Mouse (Mus musculus) kidney, embryonic 16.5 days (tissue): ENCODE measurements around the gene Gm28539. TPM values are rescaled to one million over a fixed set of nuclear protein-coding genes. Genes with fewer than 3 reads are reported as not detected.
"Not testable (repeated sequence)": the region's sequence is repeated elsewhere in the genome, so short reads cannot be mapped to it uniquely, and the experiment has no call there.

Experiments used
- ATAC-seq: fragments of 200-750 bp; cut with Nextera tagmentation; 2 replicates; pipeline ENCODE4 v1.8.0; 2017; ENCODE audit warnings: moderate TSS enrichment; ENCODE audit not compliant: low FRiP score, low TSS enrichment
- H3K27ac ChIP-seq: fragments of 300-500 bp; sonication (generic); 2 replicates; pipeline ENCODE4 v1.5.1; 2014; ENCODE audit warnings: low read length
- H3K27me3 ChIP-seq: fragments of 300-500 bp; sonication (generic); 2 replicates; pipeline ENCODE4 v1.6.1; 2014; ENCODE audit warnings: low read length, control low read depth, mixed read lengths; ENCODE audit not compliant: insufficient read depth
- H3K36me3 ChIP-seq: fragments of 300-500 bp; sonication (generic); 2 replicates; pipeline ENCODE4 v1.6.1; 2014; ENCODE audit warnings: low read length, control low read depth, mixed read lengths; ENCODE audit not compliant: insufficient read depth
- H3K4me1 ChIP-seq: fragments of 300-500 bp; sonication (generic); 2 replicates; pipeline ENCODE4 v1.6.1; 2014; ENCODE audit warnings: low read length, control low read depth, mixed read lengths; ENCODE audit not compliant: insufficient read depth
- H3K4me2 ChIP-seq: fragments of 300-500 bp; sonication (generic); replicated peaks from 2 replicates; pipeline ENCODE4 v1.6.1; 2014; ENCODE audit warnings: low read depth, low read length
- H3K4me3 ChIP-seq: fragments of 300-500 bp; sonication (generic); 2 replicates; pipeline ENCODE4 v1.5.1; 2014; ENCODE audit warnings: mild to moderate bottlenecking, low read length
- H3K9ac ChIP-seq: fragments of 300-500 bp; sonication (generic); replicated peaks from 2 replicates; pipeline ENCODE4 v1.6.1; 2014; ENCODE audit warnings: low read length
- H3K9me3 ChIP-seq: fragments of 300-500 bp; sonication (generic); 2 replicates; pipeline ENCODE4 v1.6.1; 2016; ENCODE audit warnings: low read length, control low read depth
- WGBS: fragments of 180-500 bp; shearing (Covaris S2); extraction: QIAGEN DNeasy Blood & Tissue Kit; methylation state at CpG from one replicate; pipeline ENCODE4 v1.1.7; 2014; 5-methylcytosine and 5-hydroxymethylcytosine counted together
- polyA plus RNA-seq: library from polyadenylated mRNA; unstranded; fragments of >200 nt; fragmentation: Nextera tagmentation; extraction: Ambion mirVana; gene quantifications from 2 replicates; pipeline ENCODE4 v1.2.1, GENCODE M21; 2015

Gm28539 gene
- polyA plus RNA-seq, 1 experiment from 2014 or later, result not detected

DNA sequence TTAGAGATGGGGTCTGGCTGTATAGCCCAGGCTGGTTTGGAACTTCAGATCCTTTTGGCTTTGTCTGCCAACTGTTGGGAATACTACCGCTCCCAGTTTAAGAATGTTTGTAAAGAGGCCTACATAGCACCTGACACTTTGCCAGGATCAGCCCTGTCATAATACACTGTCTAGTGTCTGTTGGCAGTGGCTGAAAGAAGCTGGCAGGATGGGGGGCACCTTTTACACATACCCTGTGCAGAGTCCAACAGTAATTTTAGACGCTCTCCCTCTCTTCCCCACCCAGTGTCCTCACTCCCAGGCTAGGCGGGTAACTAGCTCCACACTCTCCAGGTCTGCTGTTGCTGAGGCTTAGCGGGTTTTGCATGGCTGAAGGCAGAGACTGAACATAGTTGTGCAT lies 2.0 kb downstream of the Gm28539 start:
- H3K4me1 ChIP-seq, result 0 out of 2 replicates have a peak, but pooled peaks cover 4% of the 10 kb centered on the region
- H3K9me3 ChIP-seq, result no peaks in the 10 kb centered on the region
- WGBS, result 93% methylated on average over 4 of the region's 4 CpGs
- peaks cover 26% of the 10 kb centered on the region for H3K36me3 ChIP-seq
- no peaks in the 10 kb centered on the region for H3K27me3 ChIP-seq
- H3K27ac ChIP-seq, result no peak overlapping the region
- H3K4me3 ChIP-seq, result no peak overlapping the region
- no peak for ATAC-seq
- no peak overlapping the region for H3K9ac ChIP-seq
- no peak overlapping the region for H3K4me2 ChIP-seq

DNA sequence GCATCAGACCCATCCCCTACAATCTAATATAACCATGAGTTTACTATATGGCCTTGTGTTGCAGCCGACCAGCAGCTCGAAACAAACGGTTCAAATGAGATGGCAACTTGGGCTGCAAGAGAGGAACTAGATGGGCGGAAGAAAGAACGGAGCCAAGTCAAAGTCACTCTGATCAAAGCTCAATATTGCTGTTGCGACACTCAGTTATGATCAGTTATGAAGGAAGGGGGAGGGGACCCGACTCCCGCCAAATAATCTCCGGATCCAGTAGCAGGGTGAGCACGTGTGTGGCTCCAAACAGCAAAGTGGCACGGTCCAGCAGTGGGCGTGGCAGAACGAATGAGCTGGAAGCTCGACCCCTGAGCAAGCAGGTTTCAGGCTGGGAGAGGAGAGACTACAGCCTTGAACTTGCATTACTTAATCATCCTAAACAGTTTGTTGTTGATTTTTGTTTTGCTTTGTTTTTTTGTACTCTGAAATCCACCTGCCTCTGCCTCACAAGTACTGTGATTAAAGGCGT lies 10.0 kb downstream of the Gm28539 start:
- no peak for ATAC-seq
- Histone ChIP-seq H3K9ac (no peak overlapping the region), H3K9me3 (peaks cover 5% of the 10 kb centered on the region; the same call in 1 of the 2 replicates), H3K4me1 (no peaks in the 10 kb centered on the region), H3K36me3 (no peaks in the 10 kb centered on the region), H3K4me2 (no peak overlapping the region), H3K27me3 (no peaks in the 10 kb centered on the region), H3K27ac (no peak overlapping the region), H3K4me3 (no peak overlapping the region)
- whole genome bisulfite sequencing, result 84% methylated on average over 15 of the region's 15 CpGs

DNA sequence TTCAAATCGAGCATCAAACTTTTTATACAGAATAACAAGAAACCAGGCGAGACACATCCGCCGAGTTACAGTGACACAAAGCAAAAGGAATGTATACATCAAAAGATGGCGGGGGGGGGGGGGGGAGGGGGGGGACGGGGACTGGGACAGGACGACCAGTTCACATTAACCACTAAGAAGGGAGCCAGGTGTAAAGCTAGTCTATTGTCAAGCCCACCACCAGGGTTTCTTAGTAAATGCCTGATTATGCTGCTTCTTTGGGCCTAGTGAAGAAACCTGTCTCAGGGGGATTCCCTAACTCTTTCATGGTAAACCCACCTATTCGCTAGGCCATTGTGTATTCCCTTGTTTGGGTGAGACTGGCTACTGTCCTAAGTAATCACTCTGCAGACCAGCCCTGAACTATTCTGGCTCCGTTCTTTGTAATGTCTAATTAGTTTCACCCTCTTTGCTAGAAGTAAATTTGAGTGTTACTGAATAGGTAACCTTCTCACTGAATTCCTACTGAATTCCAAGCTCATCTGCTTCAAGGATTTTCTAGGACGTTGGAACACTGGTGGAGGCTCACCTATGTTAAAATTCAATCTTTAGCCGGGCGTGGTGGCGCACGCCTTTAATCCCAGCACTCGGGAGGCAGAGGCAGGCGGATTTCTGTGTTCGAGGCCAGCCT lies 13.3 kb downstream of the Gm28539 start:
- ATAC-seq, H3K27ac ChIP-seq, H3K4me1 ChIP-seq, H3K9ac ChIP-seq, H3K4me2 ChIP-seq, H3K36me3 ChIP-seq, H3K4me3 ChIP-seq, H3K27me3 ChIP-seq, H3K9me3 ChIP-seq: not testable (repeated sequence)
- WGBS, result 89% methylated on average over 15 of the region's 17 CpGs

DNA sequence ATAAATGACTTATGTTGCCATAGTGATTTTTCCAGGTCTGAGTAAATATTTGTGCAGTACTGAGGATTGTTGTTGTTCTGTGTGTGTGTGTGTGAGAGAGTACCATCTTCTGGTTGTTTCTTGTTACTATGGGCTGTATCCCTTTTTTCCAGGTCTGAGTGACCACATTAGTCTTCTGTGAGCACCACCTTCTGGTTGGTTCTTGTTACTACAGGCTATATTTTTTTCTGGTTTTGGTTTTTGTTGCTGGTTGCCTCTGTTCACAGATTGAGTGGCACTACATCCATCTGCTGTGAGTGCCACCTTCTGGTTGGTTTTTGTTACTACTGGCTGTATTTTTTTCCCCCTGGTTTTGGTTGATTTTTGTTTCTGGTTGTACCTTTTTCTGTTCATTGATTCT lies 22.2 kb downstream of the Gm28539 start:
- Histone ChIP-seq H3K36me3 (no peaks in the 10 kb centered on the region), H3K9ac (no peak overlapping the region), H3K4me2 (no peak overlapping the region), H3K4me1 (no peaks in the 10 kb centered on the region), H3K27ac (no peak overlapping the region), H3K27me3 (no peaks in the 10 kb centered on the region), H3K4me3 (no peak overlapping the region), H3K9me3 (peaks cover 5% of the 10 kb centered on the region)
- no peak for ATAC-seq

DNA sequence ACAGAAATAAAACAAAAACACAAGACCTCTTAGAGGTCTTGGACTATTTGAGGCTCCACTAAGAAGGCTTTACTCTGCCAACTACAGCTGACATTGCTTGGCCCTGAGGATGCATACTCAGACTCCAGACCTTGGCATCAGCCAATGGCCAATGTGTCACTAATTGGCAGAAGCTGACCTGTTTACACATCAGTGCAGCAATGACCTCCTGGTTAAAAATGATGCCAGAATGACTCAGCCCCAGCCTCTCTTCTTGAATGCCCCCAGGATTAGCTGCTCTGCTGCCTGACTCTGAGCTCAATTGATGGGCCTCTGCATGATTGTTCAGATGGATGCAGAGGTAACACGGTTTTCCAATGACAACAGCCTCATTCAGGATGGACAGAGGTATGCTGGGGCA lies 23.8 kb downstream of the Gm28539 start:
- no peak for ATAC-seq
- H3K36me3 ChIP-seq, result no peaks in the 10 kb centered on the region
- H3K4me3 ChIP-seq, result no peak overlapping the region
- no peak overlapping the region for H3K27ac ChIP-seq
- no peak overlapping the region for H3K4me2 ChIP-seq
- H3K27me3 ChIP-seq, result no peaks in the 10 kb centered on the region
- no peak overlapping the region for H3K9ac ChIP-seq
- H3K4me1 ChIP-seq, result no peaks in the 10 kb centered on the region
- H3K9me3 ChIP-seq, result peaks cover 5% of the 10 kb centered on the region
- 64% methylated on average over 1 of the region's 1 CpGs for WGBS

DNA sequence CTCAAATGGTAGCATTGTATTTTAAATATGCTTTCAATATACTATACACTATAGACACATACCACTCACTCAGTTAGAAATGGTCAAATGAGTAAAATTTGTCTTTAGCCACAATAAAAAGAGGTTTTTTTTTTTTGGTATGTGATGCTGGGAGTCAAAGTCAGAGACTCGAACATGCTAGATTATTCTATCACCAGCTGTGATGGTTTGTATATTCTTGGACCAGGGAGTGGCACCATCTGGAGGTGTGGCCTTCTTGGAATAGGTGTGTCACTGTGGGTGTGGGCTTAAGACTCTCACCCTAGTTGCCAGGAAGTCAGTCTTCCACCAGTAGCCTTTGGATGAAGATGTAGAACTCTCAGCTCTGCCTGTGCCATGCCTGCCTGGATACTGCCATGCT lies 34.1 kb downstream of the Gm28539 start:
- peaks cover 31% of the 10 kb centered on the region for H3K36me3 ChIP-seq
- H3K9ac ChIP-seq, H3K4me1 ChIP-seq, H3K9me3 ChIP-seq, H3K27ac ChIP-seq, H3K27me3 ChIP-seq, H3K4me2 ChIP-seq, ATAC-seq, H3K4me3 ChIP-seq: not testable (repeated sequence)
- 95% methylated on average over 1 of the region's 1 CpGs for WGBS

DNA sequence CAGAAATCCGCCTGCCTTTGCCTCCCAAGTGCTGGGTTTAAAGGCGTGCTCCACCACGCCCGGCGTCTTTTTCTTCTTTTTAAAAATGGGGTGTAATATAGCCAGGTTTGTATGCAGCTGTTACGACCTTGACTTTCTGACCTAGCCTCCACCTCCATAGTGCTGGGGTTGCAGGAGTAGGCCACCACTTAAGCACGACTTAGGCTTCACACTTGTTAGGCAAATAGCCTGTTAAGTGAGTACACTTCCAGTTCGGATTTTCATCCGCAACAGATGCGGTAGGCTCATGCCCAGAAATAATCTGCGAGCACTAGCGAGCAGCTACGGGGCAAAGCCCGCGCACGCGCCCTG lies 39.7 kb downstream of the Gm28539 start:
- Histone ChIP-seq H3K4me2 (peak overlapping the region; percentile 83), H3K4me1 (peaks cover 14% of the 10 kb centered on the region; the same call in 1 of the 2 replicates), H3K36me3 (peaks cover 28% of the 10 kb centered on the region), H3K27me3 (no peaks in the 10 kb centered on the region), H3K9ac (peak overlapping the region; percentile 87), H3K4me3 (peak overlapping the region; percentile 91), H3K27ac (peak overlapping the region; percentile 97), H3K9me3 (no peaks in the 10 kb centered on the region)
- WGBS, result under 1% methylated on average over 17 of the region's 17 CpGs
- ATAC-seq, result no peak; the same call in 1 of the 2 replicates

DNA sequence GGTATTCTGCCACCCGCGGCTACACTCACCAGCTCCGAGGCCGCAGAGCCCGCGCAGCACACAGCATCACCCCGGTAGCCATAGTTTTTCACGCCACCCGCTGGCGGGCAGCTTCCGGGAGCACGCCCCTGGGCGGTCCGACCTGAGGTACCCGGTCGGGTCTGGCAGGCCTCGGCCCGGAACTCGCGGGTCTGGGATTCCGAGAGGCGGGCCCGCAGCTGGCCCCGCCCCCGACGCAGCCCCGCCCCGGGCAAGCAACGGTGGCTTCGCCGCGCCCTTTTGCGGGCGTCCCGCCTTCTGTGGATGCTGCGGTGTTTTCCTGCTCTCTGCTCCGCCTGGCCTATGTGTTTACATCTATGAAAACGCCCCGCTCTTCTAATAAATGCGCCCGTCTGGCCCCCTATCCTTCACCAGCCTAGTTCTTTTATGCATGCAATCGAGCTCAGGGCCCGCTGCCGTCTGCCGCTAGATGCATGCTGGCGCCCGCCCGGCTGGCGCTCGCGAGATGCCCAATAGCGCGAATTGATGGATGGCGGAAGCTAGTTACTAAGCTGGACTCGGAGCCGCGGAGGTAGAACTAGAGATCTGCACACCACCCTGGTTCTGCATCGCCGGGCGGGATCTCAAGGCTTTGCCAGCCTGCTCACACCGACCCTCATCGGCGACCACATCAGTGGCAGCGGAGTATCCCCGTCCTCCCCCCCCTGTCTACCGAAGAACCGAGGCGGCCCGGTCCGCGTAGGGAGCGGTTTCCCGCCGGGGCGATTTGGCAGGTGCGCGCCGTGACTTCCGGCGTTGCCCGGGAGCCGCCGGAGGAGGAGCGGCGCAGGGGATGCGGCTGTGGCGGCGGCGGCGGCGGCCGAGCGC lies 40.3 kb downstream of the Gm28539 start, which contains the start of the genes Mrpl40 and Hira:
Gene Mrpl40, minus strand, starts transcription at position 421 of the 867 bp plus-strand sequence.
Gene Hira, plus strand, starts transcription at position 596 of the 867 bp plus-strand sequence.
- Histone ChIP-seq H3K9ac (peak within 1 kb of the TSS; percentile 87), H3K4me3 (peak within 1 kb of the TSS; percentile 91), H3K36me3 (peaks cover 26% of the 10 kb centered on the region), H3K27me3 (no peaks in the 10 kb centered on the region), H3K4me1 (peaks cover 14% of the 10 kb centered on the region; the same call in 1 of the 2 replicates), H3K4me2 (peak within 1 kb of the TSS; percentile 83), H3K27ac (peak within 1 kb of the TSS; percentile 97), H3K9me3 (no peaks in the 10 kb centered on the region)
- under 1% methylated on average over 77 of the region's 93 CpGs for WGBS
- peak; percentile 95 for ATAC-seq

DNA sequence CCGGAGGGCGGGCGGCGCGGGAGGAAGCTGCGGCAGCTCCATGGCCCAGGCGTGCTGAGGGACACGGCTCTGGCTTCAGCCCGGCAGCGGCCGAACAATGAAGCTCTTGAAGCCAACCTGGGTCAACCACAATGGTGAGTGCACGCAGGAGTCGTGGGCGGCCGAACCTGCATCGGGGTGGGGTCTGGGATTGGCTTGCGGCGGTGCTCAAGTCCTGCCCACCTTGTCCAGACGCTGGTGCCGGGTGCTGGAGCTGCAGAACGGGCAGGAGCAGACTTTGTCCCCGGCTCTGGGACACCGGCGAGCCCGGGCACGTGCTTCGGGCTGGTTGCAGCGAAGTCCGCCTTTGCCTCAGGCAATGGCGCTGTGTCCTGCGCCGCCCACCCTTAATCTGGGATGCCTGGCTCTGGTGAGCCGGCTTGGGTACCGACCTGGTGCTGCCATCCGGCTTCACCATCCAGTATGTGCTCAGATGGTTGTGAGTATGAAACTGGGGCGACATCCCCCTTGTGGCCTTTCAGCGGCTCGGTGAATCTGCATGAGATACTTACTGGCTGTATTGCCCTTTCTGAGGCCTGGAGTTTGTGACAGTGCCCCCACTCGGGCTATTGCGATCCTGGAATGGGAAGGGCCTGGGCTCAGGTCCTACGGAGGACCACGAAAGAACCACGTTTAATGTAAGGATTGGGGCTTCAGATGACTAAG lies 41.2 kb downstream of the Gm28539 start:
- peaks cover 14% of the 10 kb centered on the region; the same call in 1 of the 2 replicates for H3K4me1 ChIP-seq
- under 1% methylated on average over 41 of the region's 43 CpGs for WGBS
- no peaks in the 10 kb centered on the region for H3K27me3 ChIP-seq
- H3K9me3 ChIP-seq, result no peaks in the 10 kb centered on the region
- peak overlapping the region; percentile 87 for H3K9ac ChIP-seq
- H3K4me2 ChIP-seq, result peak overlapping the region; percentile 83
- H3K36me3 ChIP-seq, result peaks cover 19% of the 10 kb centered on the region
- peak overlapping the region; percentile 97 for H3K27ac ChIP-seq
- peak; percentile 60 for ATAC-seq
- H3K4me3 ChIP-seq, result peak overlapping the region; percentile 91
